Mouse (Mus musculus): ENCODE measurements around the gene Wdr89. TPM values are rescaled to one million over a fixed set of nuclear protein-coding genes. Genes with fewer than 3 reads are reported as not detected.
"Not testable (repeated sequence)": the region's sequence is repeated elsewhere in the genome, so short reads cannot be mapped to it uniquely, and the experiment has no call there.

The Wdr89 gene
- 4.3 and 5.3 TPM in 2 replicates for polyA plus RNA-seq (2015; fragmentation: Nextera tagmentation; extraction: Ambion mirVana)

DNA sequence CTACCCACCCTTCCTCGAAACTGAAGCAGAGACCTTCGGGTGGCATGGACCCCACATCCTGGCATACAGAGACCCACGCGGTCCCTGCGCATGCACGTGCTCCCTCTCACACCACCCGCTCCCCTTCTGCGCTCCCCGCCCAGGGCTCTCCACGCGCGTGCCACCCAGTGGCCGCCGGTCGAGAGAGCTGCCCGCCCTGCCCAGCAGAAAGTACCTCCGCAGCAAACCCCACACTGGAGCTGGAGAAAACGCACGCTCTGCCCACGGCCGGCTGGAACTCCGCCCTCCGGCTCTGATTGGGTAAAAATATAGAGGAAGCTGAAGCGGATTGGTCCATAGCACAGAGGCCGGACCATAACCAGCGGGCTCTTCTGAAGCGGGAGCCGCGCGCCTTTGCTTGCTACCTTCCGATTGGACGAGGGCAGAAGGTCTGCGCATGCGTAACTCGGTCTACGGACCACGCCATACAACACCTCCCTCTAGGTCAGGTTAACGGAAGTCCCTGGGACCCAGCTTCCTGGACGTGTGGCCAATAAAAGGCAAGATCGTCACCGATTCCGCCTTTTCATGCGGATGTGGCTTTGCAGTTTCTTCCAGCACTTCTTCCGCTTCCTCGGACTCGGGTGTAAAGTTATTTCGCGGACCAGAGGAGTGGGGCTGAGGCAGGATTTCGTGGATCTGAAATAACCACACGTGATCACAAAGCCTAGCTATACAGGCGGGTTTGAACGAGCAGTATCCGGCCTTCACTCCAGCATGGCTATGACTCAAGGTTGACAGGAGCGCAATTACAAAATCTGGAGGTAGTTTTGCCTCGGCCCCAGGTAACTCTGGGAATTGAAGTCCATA, at the start of gene Wdr89:
TSS of gene Wdr89 (minus strand) at position 280 of the 849 bp plus-strand sequence.
- Histone ChIP-seq H3K4me1 (replicated peaks; ENCODE audit: control insufficient read depth, insufficient read depth, low read length) (no peaks in the 10 kb centered on the region; the same call in 1 of the 2 replicates), H3K27me3 (replicated peaks; ENCODE audit: control insufficient read depth, insufficient read depth, low read length) (no peaks in the 10 kb centered on the region), H3K9me3 (ENCODE audit: control insufficient read depth) (no peaks in the 10 kb centered on the region), H3K9ac (ENCODE audit: low read depth, low read length) (peak within 1 kb of the TSS; percentile 69), H3K36me3 (ENCODE audit: control insufficient read depth, insufficient read depth) (no peaks in the 10 kb centered on the region), H3K4me3 (ENCODE audit: low read depth, low read length) (peak within 1 kb of the TSS; percentile 66), H3K27ac (ENCODE audit: low read depth, low read length) (peak within 1 kb of the TSS; percentile 96), H3K4me2 (replicated peaks; ENCODE audit: low read depth) (peak within 1 kb of the TSS; percentile 88)
- peak; percentile 67 for TF ChIP-seq CTCF (IDR thresholded peaks at IDR 0.05; ENCODE audit: low read depth)
- WGBS: under 1% methylated on average over 54 of the region's 55 CpGs
- ATAC-seq: peak; percentile 98

DNA sequence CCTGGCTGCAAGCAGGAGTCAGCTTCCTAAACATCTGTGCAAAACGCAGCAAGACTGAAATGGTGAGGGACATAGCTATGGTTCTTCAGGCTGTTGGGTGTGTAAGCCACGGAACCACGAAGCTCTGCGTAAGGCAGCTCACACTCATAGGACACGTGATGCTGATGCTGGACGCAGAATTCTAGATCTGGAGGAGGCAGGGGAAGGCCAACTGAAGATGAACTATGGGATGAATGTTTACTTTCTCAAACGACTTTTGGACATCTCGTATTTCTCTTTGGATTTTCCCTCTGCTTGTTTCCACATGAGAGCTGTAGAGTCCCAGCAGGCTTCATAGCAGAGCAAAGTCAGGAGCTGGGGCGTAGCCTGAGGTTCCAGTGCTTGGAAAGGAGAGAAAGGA, 44.3 kb upstream of the Wdr89 start:
- no peaks in the 10 kb centered on the region for H3K9me3 ChIP-seq (ENCODE audit: control insufficient read depth)
- H3K27ac ChIP-seq (ENCODE audit: low read depth, low read length): no peak overlapping the region
- ATAC-seq: no peak
- no peak overlapping the region for H3K4me3 ChIP-seq (ENCODE audit: low read depth, low read length)
- H3K36me3 ChIP-seq (ENCODE audit: control insufficient read depth, insufficient read depth): 0 out of 2 replicates have a peak, but pooled peaks cover 7% of the 10 kb centered on the region
- no peak overlapping the region for H3K9ac ChIP-seq (ENCODE audit: low read depth, low read length)
- H3K4me1 ChIP-seq (replicated peaks; ENCODE audit: control insufficient read depth, insufficient read depth, low read length): no peaks in the 10 kb centered on the region
- 72% methylated on average over 9 of the region's 9 CpGs for WGBS
- no peaks in the 10 kb centered on the region for H3K27me3 ChIP-seq (replicated peaks; ENCODE audit: control insufficient read depth, insufficient read depth, low read length)
- H3K4me2 ChIP-seq (replicated peaks; ENCODE audit: low read depth): no peak overlapping the region
- no peak for TF ChIP-seq CTCF (IDR thresholded peaks at IDR 0.05; ENCODE audit: low read depth)

- 92% methylated on average over 7 of the region's 7 CpGs for WGBS
- not testable (repeated sequence) for ATAC-seq; H3K27ac ChIP-seq (ENCODE audit: low read depth, low read length)
Measured at GRCm38 (mm10) chr12:75712905-75713304, 43.6 kb upstream of the Wdr89 start.

GRCm38 (mm10) chr12:75710596-75711376, 41.4 kb upstream of the Wdr89 start:
- H3K27me3 ChIP-seq (replicated peaks; ENCODE audit: control insufficient read depth, insufficient read depth, low read length): no peaks in the 10 kb centered on the region
- H3K9ac ChIP-seq (ENCODE audit: low read depth, low read length): no peak overlapping the region
- TF ChIP-seq CTCF (IDR thresholded peaks at IDR 0.05; ENCODE audit: low read depth): no peak
- 89% methylated on average over 9 of the region's 9 CpGs for WGBS
- H3K4me2 ChIP-seq (replicated peaks; ENCODE audit: low read depth): no peak overlapping the region
- no peak for ATAC-seq
- no peaks in the 10 kb centered on the region for H3K9me3 ChIP-seq (ENCODE audit: control insufficient read depth)
- H3K4me3 ChIP-seq (ENCODE audit: low read depth, low read length): no peak overlapping the region
- no peak overlapping the region for H3K27ac ChIP-seq (ENCODE audit: low read depth, low read length)
- no peaks in the 10 kb centered on the region for H3K36me3 ChIP-seq (ENCODE audit: control insufficient read depth, insufficient read depth)
- H3K4me1 ChIP-seq (replicated peaks; ENCODE audit: control insufficient read depth, insufficient read depth, low read length): no peaks in the 10 kb centered on the region

More at GRCm38 (mm10) chr12:75712905-75713304, 43.6 kb upstream of the Wdr89 start:
- not testable (repeated sequence) for H3K36me3 ChIP-seq (ENCODE audit: control insufficient read depth, insufficient read depth); H3K4me2 ChIP-seq (replicated peaks; ENCODE audit: low read depth); H3K27me3 ChIP-seq (replicated peaks; ENCODE audit: control insufficient read depth, insufficient read depth, low read length); H3K4me1 ChIP-seq (replicated peaks; ENCODE audit: control insufficient read depth, insufficient read depth, low read length); H3K9me3 ChIP-seq (ENCODE audit: control insufficient read depth); H3K9ac ChIP-seq (ENCODE audit: low read depth, low read length); H3K4me3 ChIP-seq (ENCODE audit: low read depth, low read length)

GRCm38 (mm10) chr12:75709506-75709905, 40.2 kb upstream of the Wdr89 start:
- no peaks in the 10 kb centered on the region for H3K27me3 ChIP-seq (replicated peaks; ENCODE audit: control insufficient read depth, insufficient read depth, low read length)
- no peak overlapping the region for H3K9ac ChIP-seq (ENCODE audit: low read depth, low read length)
- no peak for ATAC-seq
- H3K27ac ChIP-seq (ENCODE audit: low read depth, low read length): no peak overlapping the region
- TF ChIP-seq CTCF (IDR thresholded peaks at IDR 0.05; ENCODE audit: low read depth): no peak
- WGBS: 60% methylated on average over 2 of the region's 2 CpGs
- H3K4me3 ChIP-seq (ENCODE audit: low read depth, low read length): no peak overlapping the region
- no peaks in the 10 kb centered on the region for H3K36me3 ChIP-seq (ENCODE audit: control insufficient read depth, insufficient read depth)
- H3K4me1 ChIP-seq (replicated peaks; ENCODE audit: control insufficient read depth, insufficient read depth, low read length): no peaks in the 10 kb centered on the region
- H3K9me3 ChIP-seq (ENCODE audit: control insufficient read depth): no peaks in the 10 kb centered on the region
- H3K4me2 ChIP-seq (replicated peaks; ENCODE audit: low read depth): no peak overlapping the region

DNA sequence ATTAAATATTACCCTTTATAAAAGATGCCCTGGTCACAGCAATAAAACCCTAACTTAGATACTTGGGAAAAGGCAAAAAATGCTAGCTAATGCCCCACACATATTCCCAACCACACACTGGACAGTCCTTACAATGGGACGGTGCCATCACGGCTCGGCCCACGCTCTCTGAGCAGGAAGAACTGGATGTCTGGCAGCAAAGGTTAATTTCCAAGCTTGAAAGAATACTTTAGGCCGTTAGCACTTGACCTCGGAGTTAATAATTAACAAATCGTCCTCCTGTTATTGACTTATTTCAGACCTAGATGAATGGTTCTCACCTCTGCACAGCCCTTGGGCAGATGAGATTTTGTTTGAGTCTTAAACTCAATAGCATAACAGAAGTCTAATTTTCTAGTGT, 37.3 kb upstream of the Wdr89 start:
- peak; percentile 66; the same call in 1 of the 2 replicates for ATAC-seq
- no peaks in the 10 kb centered on the region for H3K36me3 ChIP-seq (ENCODE audit: control insufficient read depth, insufficient read depth)
- TF ChIP-seq CTCF (IDR thresholded peaks at IDR 0.05; ENCODE audit: low read depth): no peak
- peaks cover 5% of the 10 kb centered on the region; the same call in 1 of the 2 replicates for H3K4me1 ChIP-seq (replicated peaks; ENCODE audit: control insufficient read depth, insufficient read depth, low read length)
- H3K9ac ChIP-seq (ENCODE audit: low read depth, low read length): no peak overlapping the region
- WGBS: 50% methylated on average over 7 of the region's 7 CpGs
- no peak overlapping the region for H3K4me2 ChIP-seq (replicated peaks; ENCODE audit: low read depth)
- no peak overlapping the region for H3K27ac ChIP-seq (ENCODE audit: low read depth, low read length)
- no peaks in the 10 kb centered on the region for H3K9me3 ChIP-seq (ENCODE audit: control insufficient read depth)
- H3K27me3 ChIP-seq (replicated peaks; ENCODE audit: control insufficient read depth, insufficient read depth, low read length): no peaks in the 10 kb centered on the region
- H3K4me3 ChIP-seq (ENCODE audit: low read depth, low read length): no peak overlapping the region

Measured in intestine, postnatal 0 days (tissue).